Mouse (Mus musculus) embryonic facial prominence, embryonic 11.5 days (tissue): ENCODE results near the gene Disp2. TPM values are rescaled to one million over a fixed set of nuclear protein-coding genes. Genes with fewer than 3 reads are reported as not detected.

Experiments used
- ATAC-seq: fragments of 200-750 bp; cut with Nextera tagmentation; replicated peaks from 2 replicates; pipeline ENCODE4 v1.8.0; 2017; ENCODE audit warnings: low read depth; ENCODE audit not compliant: insufficient number of reproducible peaks, low FRiP score, low TSS enrichment
- DNase-seq: peaks from one replicate; pipeline ENCODE4 v3.0.0-alpha.2; 2015; ENCODE audit warnings: low spot score
- H3K27ac ChIP-seq: fragments of 300-500 bp; sonication (generic); replicated peaks from 2 replicates; pipeline ENCODE4 v1.5.1; 2014; ENCODE audit warnings: mild to moderate bottlenecking, low read depth, low read length, control low read depth
- H3K27me3 ChIP-seq: fragments of 300-500 bp; sonication (generic); 2 replicates; pipeline ENCODE4 v1.6.1; 2014; ENCODE audit warnings: mild to moderate bottlenecking, low read length, moderate library complexity, mixed read lengths; ENCODE audit not compliant: control insufficient read depth, insufficient read depth
- H3K36me3 ChIP-seq: fragments of 300-500 bp; sonication (generic); replicated peaks from 2 replicates; pipeline ENCODE4 v1.6.1; 2014; ENCODE audit warnings: low read depth, mild to moderate bottlenecking, low read length, moderate library complexity, mixed read lengths; ENCODE audit not compliant: control insufficient read depth, insufficient read depth
- H3K4me1 ChIP-seq: fragments of 300-500 bp; sonication (generic); 2 replicates; pipeline ENCODE4 v1.6.1; 2014; ENCODE audit warnings: low read length, mixed read lengths; ENCODE audit not compliant: control insufficient read depth, insufficient read depth
- H3K4me2 ChIP-seq: fragments of 300-500 bp; sonication (generic); 2 replicates; pipeline ENCODE4 v1.6.1; 2014; ENCODE audit warnings: low read depth, mild to moderate bottlenecking, control low read depth, low read length, moderate library complexity
- H3K4me3 ChIP-seq: fragments of 300-500 bp; sonication (generic); 2 replicates; pipeline ENCODE4 v1.5.1; 2014; ENCODE audit warnings: low read depth, low read length, control low read depth
- H3K9ac ChIP-seq: fragments of 300-500 bp; sonication (generic); replicated peaks from 2 replicates; pipeline ENCODE4 v1.6.1; 2014; ENCODE audit warnings: mild to moderate bottlenecking, control low read depth, low read length
- H3K9me3 ChIP-seq: fragments of 300-500 bp; sonication (generic); replicated peaks from 2 replicates; pipeline ENCODE4 v1.6.1; 2016; ENCODE audit warnings: mild to moderate bottlenecking, low read length, inconsistent platforms, mixed read lengths; ENCODE audit not compliant: control insufficient read depth
- WGBS: fragments of 180-500 bp; shearing (Covaris S2); extraction: QIAGEN DNeasy Blood & Tissue Kit; methylation state at CpG from one replicate; pipeline ENCODE4 v1.1.7; 2014; 5-methylcytosine and 5-hydroxymethylcytosine counted together
- polyA plus RNA-seq: library from polyadenylated mRNA; unstranded; fragments of >200 nt; fragmentation: Nextera tagmentation; extraction: Ambion mirVana; gene quantifications from 2 replicates; pipeline ENCODE4 v1.2.1, GENCODE M21; 2014

Gene Disp2
- polyA plus RNA-seq, 1 experiment from 2014 or later: 1.5 TPM

DNA sequence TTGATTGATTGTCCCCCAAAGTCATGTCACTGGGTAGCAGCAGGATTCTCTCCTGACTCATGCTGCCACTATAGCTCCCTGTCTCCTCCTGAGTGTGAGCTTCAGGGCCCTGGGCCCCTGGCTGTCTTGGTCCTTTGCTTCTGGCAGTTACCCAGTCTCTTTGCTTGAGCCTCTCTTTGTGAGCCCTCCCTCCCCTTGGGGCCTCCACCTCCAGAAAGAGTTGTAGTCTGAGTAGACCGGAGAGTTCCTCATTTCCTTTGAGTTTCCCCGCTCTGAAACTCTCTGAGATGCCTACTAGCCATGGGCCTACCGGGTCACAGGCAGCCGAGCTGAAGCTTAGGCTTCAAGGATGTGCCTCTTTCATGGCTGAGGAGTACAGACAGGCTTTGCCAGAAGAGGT lies 14.1 kb downstream of the Disp2 start:
- Histone ChIP-seq H3K4me2 (no peak overlapping the region), H3K27ac (no peak overlapping the region), H3K9ac (no peak overlapping the region), H3K4me1 (no peaks in the 10 kb centered on the region), H3K27me3 (no peaks in the 10 kb centered on the region), H3K4me3 (no peak overlapping the region), H3K9me3 (no peaks in the 10 kb centered on the region), H3K36me3 (no peaks in the 10 kb centered on the region)
- ATAC-seq (no peak), DNase-seq (no peak)
- 82% methylated on average over 4 of the region's 4 CpGs for WGBS

DNA sequence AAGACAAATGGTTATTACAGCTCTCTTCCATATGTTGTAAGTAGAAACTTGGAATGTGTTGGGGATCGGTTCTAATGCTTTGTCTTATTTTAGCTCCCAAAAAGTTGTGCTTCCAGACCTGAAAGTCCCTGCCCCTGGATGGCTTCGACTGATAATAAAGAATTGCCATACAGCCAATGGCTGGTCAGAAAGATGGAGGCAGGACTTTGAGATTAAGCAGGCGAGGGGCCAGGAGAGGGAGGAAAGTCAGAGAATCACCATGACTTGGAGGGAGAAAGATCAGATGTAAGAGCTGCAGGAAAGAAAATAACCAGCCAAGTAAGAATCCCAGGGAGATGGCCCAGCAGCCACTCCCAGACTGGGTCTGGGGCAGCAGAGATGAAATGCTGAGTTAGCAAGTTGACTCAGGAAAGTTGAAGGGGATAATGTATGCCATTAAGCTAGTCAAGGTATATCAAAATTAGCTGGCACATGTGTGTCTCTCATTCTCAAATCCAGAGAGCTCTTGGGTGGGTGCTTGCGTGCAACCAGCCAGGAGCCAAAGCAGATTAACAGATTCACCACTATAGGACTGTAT lies 23.1 kb downstream of the Disp2 start:
- 71% methylated on average over 4 of the region's 4 CpGs for WGBS
- no peaks in the 10 kb centered on the region for H3K4me1 ChIP-seq
- ATAC-seq: no peak

DNA sequence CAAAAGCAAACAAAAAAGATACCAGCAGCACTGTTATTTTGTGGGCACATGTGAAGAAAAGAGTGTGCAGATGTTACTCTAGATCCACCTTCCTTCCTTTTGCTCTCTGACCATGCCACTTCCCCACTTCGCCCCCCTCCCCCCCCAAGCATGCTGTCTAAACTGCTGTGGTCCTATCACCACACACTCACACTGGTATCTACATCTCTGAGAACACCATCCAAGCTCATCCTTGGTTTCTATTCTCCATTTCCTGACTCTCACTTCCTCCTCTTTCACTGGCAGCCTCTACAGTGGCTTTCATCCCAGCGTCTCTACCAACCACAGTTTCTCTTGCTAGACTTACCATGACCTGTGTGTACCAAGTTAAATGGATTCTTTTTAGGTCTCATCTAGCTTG lies 25.0 kb downstream of the Disp2 start:
- no peaks in the 10 kb centered on the region for H3K4me1 ChIP-seq
- no peak overlapping the region for H3K9ac ChIP-seq
- no peak overlapping the region for H3K27ac ChIP-seq
- DNase-seq (no peak), ATAC-seq (no peak)
- no peak overlapping the region for H3K4me3 ChIP-seq
- H3K27me3 ChIP-seq: no peaks in the 10 kb centered on the region
- H3K36me3 ChIP-seq: no peaks in the 10 kb centered on the region
- WGBS: 66% methylated on average over 2 of the region's 2 CpGs
- H3K9me3 ChIP-seq: no peaks in the 10 kb centered on the region
- no peak overlapping the region for H3K4me2 ChIP-seq

More for the DNA sequence above, 23.1 kb downstream of the Disp2 start:
- Histone ChIP-seq H3K27ac (no peak overlapping the region), H3K27me3 (no peaks in the 10 kb centered on the region), H3K9me3 (no peaks in the 10 kb centered on the region), H3K9ac (no peak overlapping the region), H3K4me3 (no peak overlapping the region), H3K36me3 (no peaks in the 10 kb centered on the region), H3K4me2 (no peak overlapping the region)
- no peak for DNase-seq

DNA sequence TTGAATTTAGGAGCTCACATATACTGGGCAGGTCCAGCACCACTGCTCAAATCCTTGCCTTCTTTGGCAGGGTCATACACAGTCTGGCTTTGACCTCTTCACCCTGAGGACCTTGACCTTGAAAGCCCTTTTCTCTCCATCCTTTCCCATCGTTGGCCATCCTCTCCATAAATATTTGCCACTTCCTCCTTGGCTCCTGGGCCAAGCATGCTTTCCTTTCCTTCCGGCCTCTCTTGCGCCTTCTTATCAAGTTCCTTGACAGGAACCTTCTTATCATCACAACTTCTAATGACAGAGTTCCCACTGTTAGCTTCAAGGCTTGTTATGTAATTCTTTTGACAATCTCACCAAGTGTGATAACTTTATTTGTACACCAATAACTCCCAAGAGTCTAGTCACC lies 25.6 kb downstream of the Disp2 start:
- Histone ChIP-seq H3K4me3 (no peak overlapping the region), H3K27ac (no peak overlapping the region), H3K27me3 (no peaks in the 10 kb centered on the region), H3K4me2 (no peak overlapping the region), H3K4me1 (no peaks in the 10 kb centered on the region), H3K9me3 (no peaks in the 10 kb centered on the region), H3K36me3 (no peaks in the 10 kb centered on the region), H3K9ac (no peak overlapping the region)
- DNase-seq: no peak
- WGBS: 59% methylated on average over 3 of the region's 3 CpGs
- ATAC-seq: no peak

DNA sequence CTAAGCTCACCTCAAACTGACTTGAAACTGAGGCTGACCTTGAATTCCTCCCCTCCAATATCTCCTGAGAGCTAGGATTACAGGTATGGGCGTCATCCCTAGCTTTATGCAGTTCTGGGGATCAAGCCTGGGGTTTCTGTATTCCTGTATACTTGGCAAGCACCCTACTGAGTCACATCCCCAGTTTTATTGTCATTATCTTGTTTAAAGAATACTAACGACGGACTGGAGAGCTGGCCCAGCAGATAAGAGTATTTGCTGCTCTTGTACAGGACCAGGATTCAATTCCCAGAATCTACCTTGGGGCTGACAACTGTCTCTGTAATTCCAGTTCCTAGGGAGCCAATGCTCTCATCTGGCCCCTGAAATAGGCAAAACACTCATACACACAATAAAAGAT lies 26.2 kb downstream of the Disp2 start:
- Histone ChIP-seq H3K27me3 (no peaks in the 10 kb centered on the region), H3K4me3 (no peak overlapping the region), H3K9me3 (no peaks in the 10 kb centered on the region), H3K4me2 (no peak overlapping the region), H3K36me3 (no peaks in the 10 kb centered on the region), H3K4me1 (no peaks in the 10 kb centered on the region), H3K9ac (no peak overlapping the region), H3K27ac (no peak overlapping the region)
- WGBS: 44% methylated on average over 3 of the region's 3 CpGs
- ATAC-seq (no peak), DNase-seq (no peak)

DNA sequence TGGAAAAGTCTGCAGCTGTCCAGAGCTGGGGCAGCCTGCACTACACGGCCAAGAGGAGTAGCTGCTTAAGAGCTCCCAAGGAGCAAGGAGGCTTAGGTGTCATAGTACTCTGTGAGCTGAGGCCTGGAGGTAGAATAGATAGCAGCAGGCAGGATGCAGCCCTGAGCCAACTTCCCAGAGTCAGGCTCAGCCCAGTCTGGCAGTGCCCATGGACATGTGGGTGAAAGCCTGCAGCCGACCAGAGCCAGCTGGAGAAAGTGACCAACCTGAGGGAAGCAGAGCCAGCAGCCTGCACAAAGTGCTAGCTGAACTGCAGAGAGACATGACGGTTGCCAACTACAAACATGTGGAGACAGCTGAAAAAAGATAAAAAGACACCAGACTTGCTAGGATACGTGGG lies 27.3 kb downstream of the Disp2 start:
- 67% methylated on average over 4 of the region's 4 CpGs for WGBS

DNA sequence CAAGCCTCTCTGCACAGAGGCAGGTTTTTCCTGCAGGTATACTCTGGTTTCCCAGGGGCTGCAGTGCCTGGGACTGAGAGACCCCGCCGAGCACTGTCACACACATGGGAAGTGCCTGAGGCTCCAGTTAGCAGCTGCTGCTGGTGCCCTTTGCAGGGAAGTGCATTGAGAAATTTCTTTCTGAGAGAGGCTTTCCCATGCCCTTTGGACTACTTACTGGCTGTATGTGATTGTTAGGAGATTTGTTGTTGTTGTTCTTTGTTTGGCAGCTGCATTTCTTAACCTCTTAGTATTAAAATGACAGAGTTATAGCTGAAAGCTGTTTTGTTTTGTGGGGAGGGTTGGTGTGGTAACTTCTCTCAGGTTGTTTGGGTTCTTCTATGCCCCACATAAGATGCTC lies 31.3 kb downstream of the Disp2 start:
- H3K4me3 ChIP-seq: no peak overlapping the region
- no peak for ATAC-seq
- H3K4me2 ChIP-seq: no peak overlapping the region
- no peaks in the 10 kb centered on the region for H3K9me3 ChIP-seq
- no peak for DNase-seq
- no peak overlapping the region for H3K9ac ChIP-seq
- H3K27ac ChIP-seq: no peak overlapping the region
- no peaks in the 10 kb centered on the region for H3K36me3 ChIP-seq
- 22% methylated on average over 2 of the region's 2 CpGs for WGBS
- H3K4me1 ChIP-seq: peaks cover 4% of the 10 kb centered on the region; the same call in 1 of the 2 replicates
- H3K27me3 ChIP-seq: no peaks in the 10 kb centered on the region

More for the DNA sequence above, 27.3 kb downstream of the Disp2 start:
- no peaks in the 10 kb centered on the region for H3K9me3 ChIP-seq
- H3K4me2 ChIP-seq: no peak overlapping the region
- no peak overlapping the region for H3K27ac ChIP-seq
- H3K27me3 ChIP-seq: no peaks in the 10 kb centered on the region
- ATAC-seq (no peak), DNase-seq (no peak)
- no peak overlapping the region for H3K9ac ChIP-seq
- H3K36me3 ChIP-seq: no peaks in the 10 kb centered on the region
- no peak overlapping the region for H3K4me3 ChIP-seq
- no peaks in the 10 kb centered on the region for H3K4me1 ChIP-seq

DNA sequence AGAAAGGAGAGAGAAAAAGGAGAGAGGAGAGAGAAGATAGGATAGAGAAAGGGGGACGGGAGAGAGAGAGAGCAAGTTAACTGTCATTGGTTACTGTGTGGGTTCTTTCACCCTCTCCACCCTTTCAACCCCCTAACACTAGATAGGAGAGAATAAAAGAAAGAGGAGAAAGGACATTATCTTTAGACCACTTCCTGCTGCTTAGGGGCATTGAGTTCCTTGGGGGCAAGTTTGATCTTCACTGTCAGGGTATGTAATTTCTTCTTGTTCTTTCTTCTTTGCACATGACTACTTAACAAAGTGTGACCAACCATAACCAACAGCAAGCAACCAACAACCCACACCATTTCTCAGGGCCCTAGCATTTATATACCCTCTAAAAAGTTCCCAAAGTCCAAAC lies 33.2 kb downstream of the Disp2 start:
- Histone ChIP-seq H3K27me3 (no peaks in the 10 kb centered on the region), H3K9ac (no peak overlapping the region), H3K4me2 (no peak overlapping the region), H3K4me1 (peaks cover 5% of the 10 kb centered on the region; the same call in 1 of the 2 replicates), H3K4me3 (no peak overlapping the region), H3K9me3 (no peaks in the 10 kb centered on the region), H3K27ac (no peak overlapping the region), H3K36me3 (no peaks in the 10 kb centered on the region; the same call in none of the 2 replicates)
- DNase-seq (no peak), ATAC-seq (no peak)
- 67% methylated on average over 1 of the region's 1 CpGs for WGBS
